Mouse (Mus musculus) cortical plate, adult 2 months (tissue): ENCODE measurements around the gene Rab31.

Source experiments
- CTCF ChIP-seq: fragments of 200-500 bp; IDR thresholded peaks from 2 replicates; pipeline ENCODE4 v1.5.1; 2011; ENCODE audit warnings: mild to moderate bottlenecking, control low read depth, low read length; ENCODE audit not compliant: insufficient read depth; ENCODE audit errors: extremely low read depth
- POLR2A ChIP-seq: fragments of 200-500 bp; IDR thresholded peaks from 2 replicates; pipeline ENCODE4 v1.6.1; 2011; ENCODE audit warnings: mild to moderate bottlenecking, low read length, control low read depth; ENCODE audit not compliant: insufficient read depth; ENCODE audit errors: extremely low read depth

DNA sequence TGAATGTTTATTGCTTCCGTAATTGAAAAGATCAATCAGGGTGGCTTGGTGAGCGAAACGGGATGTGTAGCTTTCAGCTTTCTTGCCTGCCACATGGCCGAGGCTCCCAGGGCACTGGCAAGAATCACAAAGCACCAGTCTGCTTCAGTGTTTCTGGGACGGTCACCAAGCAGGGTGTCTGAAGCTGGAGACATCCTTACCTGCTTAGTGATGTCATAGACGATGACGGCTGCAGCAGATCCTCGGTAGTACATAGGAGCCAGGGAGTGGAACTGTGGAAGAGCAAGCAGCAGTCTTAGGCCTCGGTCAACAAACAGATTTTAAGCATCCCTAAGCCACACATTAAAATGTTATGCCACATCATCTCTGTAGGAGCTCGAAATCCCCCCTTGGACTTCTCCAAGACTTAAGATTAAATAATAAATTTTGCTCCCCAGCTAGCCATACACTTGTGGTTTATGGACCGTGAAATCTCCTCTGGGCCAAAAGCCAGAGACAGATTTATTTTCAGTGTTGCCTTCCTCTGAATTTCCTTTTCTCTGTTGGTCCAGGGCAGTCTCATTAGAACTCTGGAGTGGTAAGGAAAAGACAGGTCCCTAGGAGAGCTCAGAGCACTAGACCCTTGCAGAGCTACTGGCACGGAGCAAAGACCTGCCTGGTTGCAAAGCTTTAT, 74.6 kb downstream of the Rab31 start:
- TF ChIP-seq CTCF, result no peak
- no peak for TF ChIP-seq POLR2A
